Mouse (Mus musculus): ENCODE data around the gene Gfpt1.

The Gfpt1 gene

DNA sequence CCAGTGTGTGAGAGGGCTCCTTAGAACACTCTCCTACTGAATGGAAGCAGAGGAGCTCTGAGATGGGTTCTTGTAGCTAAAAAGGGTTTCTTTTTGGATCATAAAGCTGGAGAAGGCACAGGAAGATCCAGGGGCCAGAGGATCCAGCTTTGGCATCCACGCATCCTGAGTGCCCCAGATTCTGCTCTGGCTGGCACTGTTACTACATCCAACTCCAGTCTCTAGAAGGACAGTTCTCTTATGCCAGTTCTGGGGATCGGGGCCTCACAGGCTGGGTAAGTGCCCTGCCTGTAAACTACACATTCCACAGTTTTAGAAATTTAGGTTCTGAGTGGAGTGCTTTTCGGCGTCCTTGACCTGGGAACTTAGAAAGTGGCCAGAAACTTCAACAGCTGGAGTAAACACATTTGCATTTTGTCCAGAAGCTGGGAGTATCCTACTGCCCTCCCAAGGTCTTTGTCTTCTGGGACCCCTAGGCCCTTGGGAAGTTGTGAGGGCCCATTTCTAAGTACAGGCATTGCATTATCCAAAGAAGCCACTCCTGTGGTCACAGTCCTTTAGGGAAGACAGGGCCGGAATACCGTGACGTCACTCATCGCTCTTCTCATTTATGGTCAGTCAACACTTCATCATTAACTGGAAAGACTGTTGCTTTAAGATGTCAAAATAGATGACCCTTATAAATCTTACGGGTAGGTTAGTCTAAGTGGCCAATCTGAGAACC, 57.8 kb downstream of the Gfpt1 start:
- DNase-seq (ENCODE audit: low spot score in 2 of 2), result no peak

DNA sequence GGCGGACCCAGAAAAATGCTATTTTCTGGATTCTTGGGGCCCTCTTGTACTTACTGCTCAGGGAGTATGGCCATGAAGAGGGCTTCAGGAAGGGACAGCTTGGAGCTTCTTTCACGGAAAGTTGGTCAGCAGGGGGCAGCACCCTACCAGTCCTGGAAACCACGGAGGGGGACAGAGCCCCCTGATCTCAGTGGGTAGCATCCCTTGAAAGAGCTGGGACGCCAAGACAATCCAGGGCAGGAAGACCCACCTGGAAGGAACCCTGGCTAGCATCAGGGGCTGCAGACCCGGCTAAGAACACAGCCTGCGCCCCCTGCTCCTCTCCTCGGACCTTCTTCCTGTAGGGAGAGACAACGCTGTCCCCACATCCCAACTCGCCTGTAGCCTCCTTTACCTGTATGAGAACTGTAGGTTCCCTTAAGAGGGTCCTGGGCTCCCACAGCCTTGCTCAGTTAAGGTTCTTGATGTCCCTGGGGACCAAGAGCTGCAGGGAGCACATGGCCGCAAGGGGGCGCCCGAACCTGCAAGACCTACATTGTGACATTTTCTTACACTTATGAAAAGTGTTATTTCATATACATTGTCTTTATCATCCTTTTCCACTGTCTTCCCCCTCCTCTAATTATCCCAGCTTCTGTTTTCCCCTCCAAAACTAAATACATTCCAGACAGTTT, 58.8 kb downstream of the Gfpt1 start:
- DNase-seq (ENCODE audit: low spot score in 2 of 2), result peak; percentile 81 to 95

GRCm38 (mm10) chr6:87101955-87102353, 59.3 kb downstream of the Gfpt1 start:
- DNase-seq (ENCODE audit: low spot score in 2 of 2), result no peak

DNA sequence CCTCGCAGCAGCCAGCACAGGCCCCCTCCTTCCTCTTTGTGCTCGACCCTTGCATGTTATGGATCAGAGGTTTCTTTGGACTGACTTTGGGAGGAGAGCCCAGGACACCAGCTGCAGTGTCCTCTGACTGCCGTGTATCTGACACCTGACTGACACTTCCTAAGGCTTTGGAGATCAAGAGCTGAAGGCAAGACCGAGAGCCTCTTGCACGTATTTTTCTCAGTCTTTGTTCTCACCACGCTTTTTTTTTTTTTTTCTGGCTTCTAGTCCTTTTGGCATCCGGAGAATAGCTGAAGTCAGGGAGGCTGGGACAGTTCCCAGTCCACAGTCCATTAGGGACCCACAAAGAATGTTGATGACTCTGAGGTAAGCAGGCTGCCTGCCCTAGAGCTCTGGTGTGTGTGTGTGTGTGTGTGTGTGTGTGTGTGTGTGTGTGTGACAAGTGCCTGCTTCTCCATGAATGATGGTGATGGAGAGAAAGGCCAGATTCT, 59.8 kb downstream of the Gfpt1 start:
- DNase-seq (ENCODE audit: low spot score in 2 of 2), result no peak

- no peak for DNase-seq (ENCODE audit: low spot score in 2 of 2)
Measured at GRCm38 (mm10) chr6:87103314-87103713, 60.7 kb downstream of the Gfpt1 start.

- no peak for DNase-seq (ENCODE audit: low spot score in 2 of 2)
Measured at GRCm38 (mm10) chr6:87104123-87104796, 61.6 kb downstream of the Gfpt1 start, which contains the start of gene D6Ertd527e. Gene D6Ertd527e (plus strand): TSS chr6:87104746.

- DNase-seq (ENCODE audit: low spot score in 2 of 2), result no peak
Measured at GRCm38 (mm10) chr6:87111493-87111892, 68.8 kb downstream of the Gfpt1 start.

DNA sequence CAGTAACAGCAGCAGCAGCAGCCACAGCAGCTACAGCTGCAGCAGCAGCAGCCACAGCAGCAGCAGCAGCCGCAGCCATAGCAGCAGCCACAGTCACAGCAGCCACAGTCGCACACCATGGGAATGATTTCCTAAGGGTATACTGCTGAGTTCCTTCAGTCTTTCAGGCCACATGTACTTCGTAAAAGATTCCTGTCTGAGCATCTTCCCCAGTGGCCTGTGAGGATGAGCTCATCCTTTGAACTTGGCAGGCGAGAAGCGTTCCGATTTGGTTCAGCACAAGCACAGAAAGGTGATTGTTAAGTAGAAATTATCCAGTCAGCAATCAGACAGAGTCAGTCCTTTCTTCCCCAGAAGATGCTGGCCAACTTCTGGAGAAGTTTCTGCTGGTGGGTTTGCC, 69.5 kb downstream of the Gfpt1 start:
- DNase-seq (ENCODE audit: low spot score in 2 of 2), result no peak

DNA sequence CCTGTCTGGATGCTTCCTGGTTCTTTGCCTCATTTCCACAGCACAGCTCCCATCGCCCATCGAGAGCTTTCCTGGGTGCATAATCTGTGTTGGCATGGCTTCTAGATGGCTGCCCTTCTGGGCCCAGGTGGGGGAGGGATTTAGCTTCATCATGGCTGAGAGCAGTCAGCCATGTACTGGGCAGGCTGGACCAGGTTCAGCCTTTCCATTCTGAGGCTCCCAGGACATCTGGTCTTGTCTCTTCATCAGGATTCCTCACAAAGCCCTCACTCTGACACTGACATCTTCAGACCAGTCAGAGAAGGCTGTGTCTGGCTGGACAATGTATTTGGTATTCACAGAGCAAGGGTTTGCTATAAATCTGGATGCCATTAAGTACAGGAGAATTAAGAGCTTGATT, 73.3 kb downstream of the Gfpt1 start:
- DNase-seq (ENCODE audit: low spot score in 2 of 2), result no peak

DNA sequence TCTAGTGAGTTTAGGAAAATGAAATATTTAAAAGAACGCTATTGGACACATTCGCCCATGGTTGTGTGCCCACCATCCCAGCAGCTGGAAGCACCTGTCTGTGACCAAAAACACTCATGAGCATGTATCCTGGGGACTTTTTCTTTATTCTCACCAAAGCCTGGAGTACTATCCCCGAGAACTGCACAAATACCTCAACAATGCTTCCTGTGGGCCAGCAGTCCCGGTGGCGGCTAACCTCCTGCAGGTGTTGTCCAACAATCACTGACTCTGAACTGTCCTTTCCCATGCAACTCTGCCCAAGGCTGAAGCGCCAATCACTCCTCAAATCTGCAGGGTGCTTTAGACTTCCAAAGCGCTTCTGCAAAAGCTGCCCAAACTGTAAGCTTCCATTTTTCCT, 74.0 kb downstream of the Gfpt1 start:
- no peak for DNase-seq (ENCODE audit: low spot score in 2 of 2)

DNA sequence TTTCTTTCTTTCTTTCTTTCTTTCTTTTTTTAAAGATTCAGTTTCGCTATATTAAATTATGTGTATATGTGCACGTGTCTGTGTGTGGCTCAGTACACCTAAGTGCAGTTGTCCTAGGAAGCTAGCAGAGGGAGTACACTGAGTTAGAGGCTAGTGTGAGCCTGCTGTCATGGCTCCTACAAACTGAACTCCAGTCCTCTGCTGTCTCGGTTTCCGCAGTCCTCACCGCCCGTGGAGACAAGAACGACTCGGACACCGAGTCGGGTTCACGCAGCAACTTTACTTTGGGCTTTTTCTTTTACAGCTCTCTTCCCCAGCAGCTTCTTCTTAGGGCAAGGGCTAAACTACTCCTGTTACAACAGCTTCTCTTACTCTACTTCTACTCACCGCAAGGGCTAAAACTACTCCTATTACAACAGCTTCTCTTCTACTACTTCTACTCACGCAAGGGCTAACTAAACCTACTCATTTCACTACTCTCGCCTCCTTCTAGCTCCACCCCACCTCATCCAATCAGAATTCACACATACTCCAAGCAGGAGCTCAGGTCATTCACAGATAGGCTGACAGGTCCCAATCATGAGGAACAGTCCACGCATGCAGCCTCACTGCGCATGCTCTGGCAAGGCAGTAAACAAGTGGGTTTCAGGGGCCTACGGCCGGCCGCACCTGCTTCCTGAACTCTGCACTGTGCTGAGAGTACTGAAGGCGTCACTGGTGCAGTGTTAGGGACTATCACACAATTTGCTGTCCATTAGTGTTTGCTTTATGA, 76.6 kb downstream of the Gfpt1 start:
- DNase-seq (ENCODE audit: low spot score in 2 of 2), result peak; percentile 72 to 80

GRCm38 (mm10) chr6:87119975-87120374, 77.3 kb downstream of the Gfpt1 start:
- peak in 1 of 2 experiments; percentile 17 for DNase-seq (ENCODE audit: low spot score in 2 of 2)

DNA sequence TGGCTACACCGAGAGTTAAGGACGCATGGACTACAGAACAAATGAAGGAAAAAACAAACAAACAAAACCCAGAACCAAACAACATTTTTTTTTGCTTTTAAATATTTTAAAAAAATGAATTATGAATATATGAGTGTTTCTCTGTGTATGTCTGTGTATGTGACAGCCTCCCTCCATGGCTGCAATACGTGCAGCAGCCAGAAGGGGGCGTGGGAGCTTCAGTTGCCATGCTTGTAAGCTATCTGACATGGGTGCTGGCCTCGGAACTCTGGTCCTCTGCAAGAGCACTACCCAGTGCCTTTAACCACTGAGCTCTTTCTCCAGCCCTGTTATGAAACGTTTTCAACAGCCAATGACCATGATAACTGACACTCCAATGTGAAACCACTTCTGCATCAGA, 78.0 kb downstream of the Gfpt1 start:
- no peak for DNase-seq (ENCODE audit: low spot score in 2 of 2)

DNA sequence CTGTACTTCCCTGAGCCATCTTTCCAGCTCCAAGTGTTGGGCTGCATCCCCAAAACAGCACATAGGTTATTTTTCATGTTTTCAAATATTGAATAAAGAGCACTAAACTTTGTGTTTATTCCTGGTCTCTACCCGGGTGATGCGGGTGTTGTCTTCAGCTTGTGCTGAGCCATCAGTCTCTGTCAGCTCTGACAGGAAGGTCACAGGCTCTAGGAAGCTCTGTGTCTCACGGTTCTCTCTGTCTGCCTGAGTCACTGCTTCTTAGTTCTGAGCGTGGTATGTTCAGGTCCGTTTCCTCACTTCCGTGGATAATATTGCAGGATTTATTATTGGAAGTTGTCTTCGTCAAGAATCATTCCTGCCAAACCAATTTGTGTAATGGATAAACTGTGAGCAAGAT, 79.3 kb downstream of the Gfpt1 start:
- DNase-seq (ENCODE audit: low spot score in 2 of 2), result no peak

DNA sequence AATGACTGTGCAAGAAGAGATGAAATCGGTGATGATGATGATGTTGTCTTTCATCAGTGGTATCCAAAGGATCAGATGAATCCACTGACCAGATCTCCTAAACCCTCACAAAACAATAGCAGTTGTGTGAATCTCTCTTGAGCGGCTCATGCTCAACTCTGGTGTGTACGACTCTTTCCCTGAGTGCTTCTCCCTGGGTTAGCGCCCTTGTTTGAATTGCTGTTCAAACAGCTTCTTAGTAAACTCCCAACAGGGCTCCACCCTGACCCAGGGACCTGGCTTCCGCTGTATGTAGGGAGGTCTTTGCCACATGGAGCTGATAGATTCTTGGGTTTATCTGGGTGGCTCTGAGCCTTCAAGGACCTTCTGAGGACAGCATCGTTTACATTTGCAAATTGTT, 80.8 kb downstream of the Gfpt1 start:
- DNase-seq (ENCODE audit: low spot score in 2 of 2), result no peak

DNA sequence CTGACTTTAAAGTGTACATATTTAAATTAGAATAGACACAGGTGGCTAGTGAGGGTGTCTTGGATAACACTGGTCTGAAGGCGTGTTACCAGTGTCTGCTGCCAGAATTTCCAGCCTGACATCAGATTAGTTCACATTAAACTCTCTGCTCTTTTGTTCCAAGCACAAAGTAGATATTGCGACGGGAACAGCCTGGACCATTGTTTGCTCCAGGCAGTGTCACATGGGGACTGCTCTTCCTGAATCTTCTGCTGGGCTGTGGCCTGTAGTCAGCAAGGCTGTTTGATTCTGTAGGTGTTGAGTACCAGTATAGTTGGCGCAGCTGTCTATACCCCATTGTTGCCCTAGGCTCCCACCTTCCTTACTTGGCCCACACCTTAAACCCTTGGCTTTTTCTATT, 81.3 kb downstream of the Gfpt1 start:
- DNase-seq (ENCODE audit: low spot score in 2 of 2), result no peak

DNA sequence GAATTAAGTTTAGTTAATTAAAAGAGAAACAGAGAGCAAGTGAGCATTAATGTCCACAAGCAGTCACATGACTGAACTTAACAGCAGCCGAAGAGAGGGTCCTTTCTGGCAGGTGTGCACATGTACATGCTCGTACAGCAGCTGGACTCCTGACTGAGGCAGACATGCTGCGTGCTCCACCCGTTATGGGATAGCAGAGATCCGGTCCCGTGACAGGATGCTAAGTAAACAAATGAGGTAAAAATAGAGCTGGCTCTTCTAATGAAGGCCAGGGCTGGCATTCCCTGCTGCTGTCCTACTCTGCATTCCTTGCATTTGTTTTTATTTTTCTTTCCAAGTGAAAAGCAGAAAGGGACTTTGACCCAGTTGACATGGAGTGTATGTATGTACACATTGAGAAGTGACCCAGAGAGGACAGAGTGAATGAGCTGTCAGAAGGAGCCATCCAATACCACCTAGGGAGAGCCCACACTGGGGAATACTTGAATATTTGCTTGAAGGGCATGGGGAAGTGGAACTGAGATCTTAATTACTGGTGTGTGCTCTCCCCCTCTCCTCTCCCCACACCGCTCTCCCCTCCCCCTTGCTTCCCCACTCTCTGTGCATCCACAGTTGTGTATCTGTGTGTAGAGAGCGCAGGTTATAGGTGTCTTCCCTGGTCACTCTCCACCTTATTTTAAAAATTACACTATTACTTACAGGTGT, 84.6 kb downstream of the Gfpt1 start:
- no peak for DNase-seq (ENCODE audit: low spot score in 2 of 2)

GRCm38 (mm10) chr6:87129861-87130260, 87.2 kb downstream of the Gfpt1 start:
- DNase-seq (ENCODE audit: low spot score in 2 of 2), result no peak

GRCm38 (mm10) chr6:87130628-87131027, 88.0 kb downstream of the Gfpt1 start:
- DNase-seq (ENCODE audit: low spot score in 2 of 2), result no peak

DNA sequence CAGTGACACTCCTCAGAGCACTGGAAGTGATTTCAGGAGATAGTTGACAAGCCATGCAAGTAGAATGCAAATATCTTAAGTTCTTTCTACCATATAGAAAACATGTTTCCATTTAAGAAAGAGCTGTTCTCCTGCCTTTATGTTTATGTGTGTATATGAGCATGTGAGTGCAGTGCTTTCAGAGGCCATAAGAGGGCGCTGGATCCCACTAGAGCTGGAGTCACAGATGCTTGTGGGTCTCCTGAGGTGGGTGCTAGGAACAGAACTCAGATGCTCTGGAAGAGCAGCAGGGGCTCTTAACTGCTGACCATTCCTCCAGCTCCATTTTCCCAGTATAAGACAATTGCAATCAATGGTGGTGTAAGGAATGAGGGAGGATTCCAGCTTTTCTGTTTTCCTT, 88.4 kb downstream of the Gfpt1 start:
- no peak for DNase-seq (ENCODE audit: low spot score in 2 of 2)

GRCm38 (mm10) chr6:87133520-87133919, 90.9 kb downstream of the Gfpt1 start:
- DNase-seq (ENCODE audit: low spot score in 2 of 2), result no peak

Measured in thymus, postnatal 10 days (tissue).